Mouse (Mus musculus) lung, postnatal 0 days (tissue): ENCODE results near the gene Gpr55.

Experiments
- CTCF ChIP-seq: IDR thresholded peaks from 2 replicates; pipeline ENCODE4 v1.5.1; 2016; ENCODE audit warnings: antibody characterized with exemption, mild to moderate bottlenecking
- EP300 ChIP-seq: IDR thresholded peaks from 2 replicates; pipeline ENCODE4 v1.6.1; 2016; ENCODE audit warnings: antibody characterized with exemption, mild to moderate bottlenecking, control low read depth

- TF ChIP-seq CTCF (no peak), EP300 (no peak)
Observed at GRCm38 (mm10) chr1:85906892-85907291, 53.9 kb downstream of the Gpr55 start.
